Mouse (Mus musculus) hindbrain, embryonic 13.5 days (tissue): ENCODE data around the gene Arhgap36. TPM values are rescaled to one million over a fixed set of nuclear protein-coding genes. Genes with fewer than 3 reads are reported as not detected.

Experiments
- ATAC-seq: fragments of 200-750 bp; cut with Nextera tagmentation; 2 replicates; pipeline ENCODE4 v1.8.0; 2017; ENCODE audit warnings: moderate TSS enrichment; ENCODE audit not compliant: low FRiP score
- H3K27ac ChIP-seq: fragments of 300-500 bp; sonication (generic); 2 replicates; pipeline ENCODE4 v1.5.1; 2015; ENCODE audit warnings: inconsistent platforms, mild to moderate bottlenecking, moderate library complexity
- H3K27me3 ChIP-seq: fragments of 300-500 bp; sonication (generic); 2 replicates; pipeline ENCODE4 v1.6.1; 2015; ENCODE audit warnings: mild to moderate bottlenecking, inconsistent platforms
- H3K36me3 ChIP-seq: fragments of 300-500 bp; sonication (generic); 2 replicates; pipeline ENCODE4 v1.6.1; 2015; ENCODE audit warnings: mild to moderate bottlenecking, inconsistent platforms
- H3K4me1 ChIP-seq: fragments of 300-500 bp; sonication (generic); replicated peaks from 2 replicates; pipeline ENCODE4 v1.6.1; 2015; ENCODE audit warnings: inconsistent platforms
- H3K4me2 ChIP-seq: fragments of 300-500 bp; sonication (generic); 2 replicates; pipeline ENCODE4 v1.6.1; 2015; ENCODE audit warnings: inconsistent platforms, mild to moderate bottlenecking, moderate library complexity
- H3K4me3 ChIP-seq: fragments of 300-500 bp; sonication (generic); 2 replicates; pipeline ENCODE4 v1.5.1; 2015; ENCODE audit warnings: mild to moderate bottlenecking, inconsistent platforms
- H3K9ac ChIP-seq: fragments of 300-500 bp; sonication (generic); 2 replicates; pipeline ENCODE4 v1.6.1; 2015; ENCODE audit warnings: mild to moderate bottlenecking, inconsistent platforms
- H3K9me3 ChIP-seq: fragments of 300-500 bp; sonication (generic); 2 replicates; pipeline ENCODE4 v1.6.1; 2016; ENCODE audit warnings: inconsistent platforms
- WGBS: fragments of 180-500 bp; shearing (Covaris S2); methylation state at CpG from one replicate; pipeline ENCODE4 v1.1.7; 2015; 5-methylcytosine and 5-hydroxymethylcytosine counted together
- polyA plus RNA-seq: library from polyadenylated mRNA; unstranded; fragments of >200 nt; fragmentation: Nextera tagmentation; extraction: Ambion mirVana; gene quantifications from 2 replicates; pipeline ENCODE4 v1.2.1, GENCODE M21; 2015

The Arhgap36 gene
- polyA plus RNA-seq = 4.0 and 5.1 TPM in 2 replicates

- no peak for ATAC-seq
- Histone ChIP-seq H3K36me3 (no peaks in the 10 kb centered on the region), H3K9ac (no peak within 1 kb of the TSS), H3K4me1 (no peaks in the 10 kb centered on the region), H3K4me2 (no peak within 1 kb of the TSS), H3K27ac (no peak within 1 kb of the TSS), H3K27me3 (no peaks in the 10 kb centered on the region), H3K4me3 (no peak within 1 kb of the TSS), H3K9me3 (no peaks in the 10 kb centered on the region)
- 61% methylated on average over 6 of the region's 6 CpGs for WGBS
These were observed at the start of gene Arhgap36 for GRCm38 (mm10) chrX:49463442-49463970. Gene Arhgap36, plus strand, starts transcription at chrX:49463945.

- no peak for ATAC-seq
These were observed 6.0 kb upstream of the Arhgap36 start for GRCm38 (mm10) chrX:49457781-49458180.

GRCm38 (mm10) chrX:49470287-49471054, 6.7 kb downstream of the Arhgap36 start:
- ATAC-seq = peak; percentile 87
- H3K4me1 ChIP-seq = no peaks in the 10 kb centered on the region
- H3K27me3 ChIP-seq = no peaks in the 10 kb centered on the region
- peak overlapping the region; percentile 58 for H3K9ac ChIP-seq
- peak overlapping the region; percentile 57 for H3K4me2 ChIP-seq
- no peaks in the 10 kb centered on the region for H3K36me3 ChIP-seq
- peak overlapping the region; percentile 40 for H3K4me3 ChIP-seq
- 22% methylated on average over 30 of the region's 34 CpGs for WGBS
- H3K27ac ChIP-seq = no peak overlapping the region
- no peaks in the 10 kb centered on the region for H3K9me3 ChIP-seq

More at GRCm38 (mm10) chrX:49457781-49458180, 6.0 kb upstream of the Arhgap36 start:
- 48% methylated on average over 10 of the region's 10 CpGs for WGBS
- Histone ChIP-seq H3K4me3 (no peak overlapping the region), H3K9ac (no peak overlapping the region), H3K27me3 (no peaks in the 10 kb centered on the region), H3K4me1 (no peaks in the 10 kb centered on the region), H3K4me2 (no peak overlapping the region), H3K36me3 (no peaks in the 10 kb centered on the region), H3K9me3 (no peaks in the 10 kb centered on the region), H3K27ac (no peak overlapping the region)

- 24% methylated on average over 26 of the region's 29 CpGs for WGBS
- H3K4me3 ChIP-seq = peak overlapping the region; percentile 42
- ATAC-seq = peak; percentile 88
- no peaks in the 10 kb centered on the region for H3K9me3 ChIP-seq
- peak overlapping the region; percentile 57 for H3K4me2 ChIP-seq
- peak overlapping the region; percentile 60 for H3K9ac ChIP-seq
- H3K4me1 ChIP-seq = peaks cover 12% of the 10 kb centered on the region
- no peaks in the 10 kb centered on the region for H3K36me3 ChIP-seq
- H3K27ac ChIP-seq = 0 out of 2 replicates have a peak overlapping the region, but pooled peaks have one; percentile 20
- H3K27me3 ChIP-seq = no peaks in the 10 kb centered on the region
These were observed 16.4 kb downstream of the Arhgap36 start for GRCm38 (mm10) chrX:49479968-49480809.

GRCm38 (mm10) chrX:49480846-49481245, 17.1 kb downstream of the Arhgap36 start:
- Histone ChIP-seq H3K36me3 (no peaks in the 10 kb centered on the region), H3K9ac (peak overlapping the region; percentile 60; the same call in 1 of the 2 replicates), H3K27ac (no peak overlapping the region), H3K4me3 (peak overlapping the region; percentile 42), H3K4me2 (peak overlapping the region; percentile 57), H3K4me1 (peaks cover 12% of the 10 kb centered on the region), H3K27me3 (peaks cover 4% of the 10 kb centered on the region), H3K9me3 (no peaks in the 10 kb centered on the region)
- ATAC-seq = peak; percentile 40; the same call in 1 of the 2 replicates
- WGBS = 10% methylated on average over 12 of the region's 12 CpGs

GRCm38 (mm10) chrX:49489141-49489540, 25.4 kb downstream of the Arhgap36 start:
- no peak for ATAC-seq
- 86% methylated on average over 5 of the region's 5 CpGs for WGBS
- H3K4me3 ChIP-seq = no peak overlapping the region
- no peaks in the 10 kb centered on the region for H3K36me3 ChIP-seq
- no peak overlapping the region for H3K27ac ChIP-seq
- peaks cover 9% of the 10 kb centered on the region for H3K27me3 ChIP-seq
- 0 out of 2 replicates have a peak, but pooled peaks cover 9% of the 10 kb centered on the region for H3K4me1 ChIP-seq
- H3K4me2 ChIP-seq = no peak overlapping the region
- H3K9ac ChIP-seq = no peak overlapping the region
- H3K9me3 ChIP-seq = no peaks in the 10 kb centered on the region

GRCm38 (mm10) chrX:49493739-49494449, 30.1 kb downstream of the Arhgap36 start:
- ATAC-seq = peak; percentile 57; the same call in 1 of the 2 replicates
- H3K4me3 ChIP-seq = peak overlapping the region; percentile 37
- 7% methylated on average over 44 of the region's 46 CpGs for WGBS
- peaks cover 13% of the 10 kb centered on the region; the same call in 1 of the 2 replicates for H3K4me1 ChIP-seq
- H3K9me3 ChIP-seq = no peaks in the 10 kb centered on the region
- peak overlapping the region; percentile 58 for H3K4me2 ChIP-seq
- H3K27me3 ChIP-seq = peaks cover 27% of the 10 kb centered on the region
- H3K9ac ChIP-seq = no peak overlapping the region
- H3K36me3 ChIP-seq = no peaks in the 10 kb centered on the region
- no peak overlapping the region for H3K27ac ChIP-seq

Other genes starting within 250 kb of the Arhgap36 start
- 9.7 and 12.5 TPM in 2 replicates for gene Enox2, start 175.7 kb upstream of the Arhgap36 start, polyA plus RNA-seq
- gene Olfr1320, start 208.4 kb downstream of the Arhgap36 start, polyA plus RNA-seq = not detected in 2 replicates